Mouse (Mus musculus): ENCODE measurements around the gene Sgms2.

- TF ChIP-seq CTCF (IDR thresholded peaks at IDR 0.05; ENCODE audit: extremely low read depth, insufficient read length, insufficient replicate concordance, low read depth, low read length), result peak; percentile 79; the same call in 1 of the 2 replicates
- TF ChIP-seq POLR2A (IDR thresholded peaks at IDR 0.05; ENCODE audit: low read depth, low read length), result no peak
These were observed 143.2 kb downstream of the Sgms2 start for GRCm38 (mm10) chr3:131347831-131348578.
